Mouse (Mus musculus) layer of hippocampus, adult 11-12 months (tissue): ENCODE measurements around the gene Afm.
A peak's percentile ranks its signal among the peaks of the same experiment; 100 is the strongest.

ENCODE experiments used
- DNase-seq: peaks from one replicate; pipeline ENCODE4 v3.0.0; 2022; ENCODE audit warnings: low spot score

The Afm gene

GRCm38 (mm10) chr5:90556052-90556451, 37.3 kb downstream of the Afm start:
- DNase-seq: no peak

GRCm38 (mm10) chr5:90560743-90561142, 42.0 kb downstream of the Afm start, which contains the start of gene 5830473C10Rik:
Gene 5830473C10Rik (plus strand): TSS chr5:90561107.
- no peak for DNase-seq

GRCm38 (mm10) chr5:90561721-90562275, 43.1 kb downstream of the Afm start:
- no peak for DNase-seq

- DNase-seq: no peak
These were observed 44.1 kb downstream of the Afm start for GRCm38 (mm10) chr5:90562880-90563279.

- no peak for DNase-seq
These were observed 45.4 kb downstream of the Afm start for GRCm38 (mm10) chr5:90564161-90564560.

- no peak for DNase-seq
These were observed 46.5 kb downstream of the Afm start for GRCm38 (mm10) chr5:90565205-90565604.

GRCm38 (mm10) chr5:90567788-90568187, 49.1 kb downstream of the Afm start:
- no peak for DNase-seq

- DNase-seq: no peak
These were observed 49.6 kb downstream of the Afm start for GRCm38 (mm10) chr5:90568338-90568737.

- no peak for DNase-seq
These were observed 52.5 kb downstream of the Afm start for GRCm38 (mm10) chr5:90571216-90571615.

- DNase-seq: no peak
These were observed 59.0 kb downstream of the Afm start for GRCm38 (mm10) chr5:90577751-90578150.

- DNase-seq: no peak
These were observed 60.8 kb downstream of the Afm start for GRCm38 (mm10) chr5:90579556-90579955.

- no peak for DNase-seq
These were observed 63.4 kb downstream of the Afm start for GRCm38 (mm10) chr5:90582179-90582578.

GRCm38 (mm10) chr5:90584799-90585198, 66.1 kb downstream of the Afm start:
- no peak for DNase-seq

- no peak for DNase-seq
These were observed 67.8 kb downstream of the Afm start for GRCm38 (mm10) chr5:90586511-90586910.

GRCm38 (mm10) chr5:90588104-90588503, 69.4 kb downstream of the Afm start:
- no peak for DNase-seq

- DNase-seq: peak; percentile 91
These were observed 70.2 kb downstream of the Afm start for GRCm38 (mm10) chr5:90588708-90589595.

- DNase-seq: no peak
These were observed 71.9 kb downstream of the Afm start for GRCm38 (mm10) chr5:90590676-90591075.

GRCm38 (mm10) chr5:90591936-90592335, 73.2 kb downstream of the Afm start:
- DNase-seq: no peak

- DNase-seq: no peak
These were observed 76.2 kb downstream of the Afm start for GRCm38 (mm10) chr5:90594945-90595344.

GRCm38 (mm10) chr5:90596155-90596554, 77.4 kb downstream of the Afm start:
- no peak for DNase-seq

- peak; percentile 64 for DNase-seq
These were observed 82.7 kb downstream of the Afm start for GRCm38 (mm10) chr5:90601469-90601868.
